Mouse (Mus musculus): Measurements from ENCODE around the gene U2af1l4.

U2af1l4 gene

DNA sequence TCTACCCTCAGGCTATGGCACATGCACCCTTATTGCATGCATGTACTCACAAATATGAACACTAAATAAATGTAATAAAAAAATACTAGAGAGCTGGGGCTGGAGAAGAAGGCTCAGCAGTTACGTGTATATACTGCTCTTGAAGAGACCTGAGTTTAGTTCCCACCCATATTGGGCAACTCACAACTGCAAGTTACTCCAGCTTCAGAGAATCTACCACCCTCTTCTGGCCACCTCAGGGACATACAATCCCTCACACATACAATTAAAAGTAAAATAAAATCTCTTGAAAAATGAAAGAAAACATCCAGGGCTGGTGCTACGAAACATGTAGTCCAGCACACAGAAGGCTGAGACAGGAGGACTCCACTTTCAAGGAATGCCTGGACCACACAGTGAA lies 51.4 kb downstream of the U2af1l4 start:
- no peak for DNase-seq

Data from thymus, adult 18-20 months (tissue).